Mouse (Mus musculus) G1E (cell line): ENCODE measurements around the gene Wdhd1. TPM values are rescaled to one million over a fixed set of nuclear protein-coding genes. Genes with fewer than 3 reads are reported as not detected.

Source experiments
- ATAC-seq: 2 replicates; pipeline ENCODE4 v1.8.0; 2016; ENCODE audit warnings: mild to moderate bottlenecking; ENCODE audit not compliant: insufficient number of reproducible peaks, poor library complexity, low FRiP score, severe bottlenecking; ENCODE audit errors: extremely low read depth
- DNase-seq: peaks from one replicate; pipeline ENCODE4 v3.0.0; 2012; ENCODE audit warnings: low spot score
- H3K27me3 ChIP-seq: 2 replicates; pipeline ENCODE4 v1.6.1; 2012; ENCODE audit warnings: mild to moderate bottlenecking, low read length, inconsistent platforms; ENCODE audit not compliant: insufficient read depth
- H3K36me3 ChIP-seq: replicated peaks from 2 replicates; pipeline ENCODE3; 2012; ENCODE audit warnings: mild to moderate bottlenecking, inconsistent platforms
- H3K4me1 ChIP-seq: 2 replicates; pipeline ENCODE4 v1.6.1; 2012; ENCODE audit warnings: low read depth, low read length, inconsistent platforms, mixed read lengths; ENCODE audit not compliant: insufficient read depth
- H3K4me3 ChIP-seq: 2 replicates; pipeline ENCODE4 v1.5.1; 2012; ENCODE audit warnings: low read depth, mild to moderate bottlenecking, inconsistent platforms, low read length, moderate library complexity, mixed read lengths
- H3K9me3 ChIP-seq: replicated peaks from 2 replicates; pipeline ENCODE4 v1.6.1; 2012; ENCODE audit warnings: inconsistent platforms
- CTCF ChIP-seq: IDR thresholded peaks from 2 replicates; pipeline ENCODE4 v1.5.1; 2012; ENCODE audit warnings: low read depth, low read length, inconsistent platforms, mixed read lengths
- GATA1 ChIP-seq: IDR thresholded peaks from 2 replicates; pipeline ENCODE4 v1.6.1; 2012; ENCODE audit warnings: borderline replicate concordance, low read length, inconsistent platforms, mixed read lengths
- GATA2 ChIP-seq: IDR thresholded peaks from 2 replicates; pipeline ENCODE4 v1.6.1; 2012; ENCODE audit warnings: low read depth, low read length, inconsistent platforms, borderline replicate concordance
- POLR2AphosphoS5 ChIP-seq: IDR thresholded peaks from 2 replicates; pipeline ENCODE4 v1.6.1; 2012; ENCODE audit warnings: low read depth, low read length, inconsistent platforms; ENCODE audit not compliant: insufficient replicate concordance
- TAL1 ChIP-seq: conservative IDR thresholded peaks from 2 replicates; pipeline ENCODE4 v1.6.1; 2012; ENCODE audit warnings: low read depth, low read length, inconsistent platforms, mixed read lengths
- polyA plus RNA-seq: library from polyadenylated mRNA; stranded (reverse); fragments of >175 nt; gene quantifications from 2 replicates; pipeline ENCODE4 v1.2.3, GENCODE M21; 2012
- total RNA-seq, 2 experiments: library from RNA; stranded (forward) in 1 of 2; stranded (reverse) in 1 of 2; fragments of 200-1000 nt in 1 of 2; fragments of >200 nt in 1 of 2; fragmentation: Nextera tagmentation in 1 of 2; gene quantifications; 2 replicates each; pipeline ENCODE4 v1.2.3; 2014 to 2017

Gene Wdhd1
- total and polyA plus RNA-seq, 3 experiments = 11.2 to 142 (median 119) TPM

DNA sequence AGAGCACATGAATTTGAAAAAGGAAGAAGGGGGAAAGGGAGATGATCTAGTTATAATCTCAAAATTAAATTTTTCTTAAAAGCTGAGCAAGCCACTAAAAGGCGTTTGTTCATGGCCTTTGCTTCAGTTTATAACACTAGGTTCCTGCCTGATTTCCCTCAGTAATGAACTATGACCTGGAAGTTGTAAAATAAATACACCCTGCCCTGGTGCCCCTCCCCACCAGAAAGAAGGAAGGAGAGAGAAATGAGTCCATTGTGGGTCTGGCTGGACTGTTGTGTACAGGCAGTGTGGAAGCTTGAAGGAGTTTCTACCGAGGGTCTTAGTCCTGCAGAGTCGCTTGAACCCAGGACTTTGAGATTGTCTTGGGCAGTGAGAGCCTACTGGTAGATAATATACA, 31.0 kb upstream of the Wdhd1 start:
- no peaks in the 10 kb centered on the region for H3K9me3 ChIP-seq
- no peak for TF ChIP-seq TAL1
- TF ChIP-seq GATA1 = no peak
- no peak for TF ChIP-seq GATA2
- no peak for TF ChIP-seq CTCF
- no peak for TF ChIP-seq POLR2AphosphoS5
- no peaks in the 10 kb centered on the region for H3K27me3 ChIP-seq
- peaks cover 84% of the 10 kb centered on the region for H3K36me3 ChIP-seq
- DNase-seq (no peak), ATAC-seq (no peak)
- peaks cover 24% of the 10 kb centered on the region for H3K4me1 ChIP-seq
- no peak overlapping the region for H3K4me3 ChIP-seq

DNA sequence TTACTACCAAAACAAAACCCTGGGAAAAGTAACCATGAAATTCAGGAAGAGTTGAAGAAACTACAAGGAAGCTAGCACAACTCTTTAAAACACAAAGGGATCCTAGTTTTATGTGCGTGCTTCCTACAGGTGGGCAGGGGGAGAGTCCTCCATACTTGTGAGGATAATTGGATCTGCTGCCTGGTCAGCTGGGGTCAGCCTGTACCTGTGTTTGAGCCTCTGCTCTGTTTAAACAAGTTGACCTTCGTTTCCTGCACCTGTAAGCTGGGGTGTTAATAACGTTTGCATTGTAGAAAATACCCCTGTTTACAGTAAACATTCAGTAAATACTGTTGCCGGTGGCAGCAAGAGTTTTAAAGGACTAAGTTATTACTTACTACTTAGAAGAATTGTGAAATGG, 29.3 kb upstream of the Wdhd1 start:
- no peaks in the 10 kb centered on the region for H3K9me3 ChIP-seq
- DNase-seq = no peak
- no peak for ATAC-seq
- peaks cover 75% of the 10 kb centered on the region for H3K36me3 ChIP-seq
- peaks cover 30% of the 10 kb centered on the region for H3K4me1 ChIP-seq
- no peaks in the 10 kb centered on the region for H3K27me3 ChIP-seq
- no peak for TF ChIP-seq POLR2AphosphoS5
- no peak for TF ChIP-seq TAL1
- TF ChIP-seq GATA1 = no peak
- no peak for TF ChIP-seq GATA2
- TF ChIP-seq CTCF = no peak
- H3K4me3 ChIP-seq = no peak overlapping the region

DNA sequence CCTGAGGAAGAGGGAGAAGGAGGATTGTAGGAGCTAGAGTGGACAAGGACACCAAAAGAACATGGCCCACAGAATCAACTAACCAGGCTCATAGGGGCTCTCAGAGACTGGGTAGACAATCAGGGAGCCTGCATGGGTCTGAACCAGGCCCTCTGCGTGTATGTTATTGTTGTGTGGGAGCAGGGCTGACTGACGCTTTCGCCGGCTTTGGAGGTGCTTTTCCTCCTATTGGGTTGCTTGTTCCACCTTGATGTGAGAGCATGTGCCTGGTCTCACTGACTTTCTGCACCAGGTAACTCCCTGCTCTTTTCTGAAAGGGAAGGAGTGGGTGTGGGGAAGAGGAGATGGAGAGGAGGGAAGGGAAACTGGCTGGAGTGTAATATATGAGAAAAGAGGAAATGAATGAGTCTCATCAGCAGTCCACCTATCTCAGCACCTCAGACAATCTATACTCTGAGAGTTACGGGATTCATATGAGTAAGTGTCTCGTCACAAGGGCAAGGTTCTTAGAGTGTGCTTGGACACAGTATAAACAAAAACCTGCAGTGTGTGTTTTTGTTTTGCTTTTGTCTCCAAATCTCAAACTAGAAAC, 28.3 kb upstream of the Wdhd1 start:
- H3K9me3 ChIP-seq = no peaks in the 10 kb centered on the region
- peaks cover 73% of the 10 kb centered on the region for H3K36me3 ChIP-seq
- no peak overlapping the region for H3K4me3 ChIP-seq
- DNase-seq (no peak), ATAC-seq (no peak)
- TF ChIP-seq GATA1 (no peak), CTCF (no peak), GATA2 (no peak), TAL1 (no peak), POLR2AphosphoS5 (no peak)
- no peaks in the 10 kb centered on the region for H3K27me3 ChIP-seq
- H3K4me1 ChIP-seq = peaks cover 41% of the 10 kb centered on the region

DNA sequence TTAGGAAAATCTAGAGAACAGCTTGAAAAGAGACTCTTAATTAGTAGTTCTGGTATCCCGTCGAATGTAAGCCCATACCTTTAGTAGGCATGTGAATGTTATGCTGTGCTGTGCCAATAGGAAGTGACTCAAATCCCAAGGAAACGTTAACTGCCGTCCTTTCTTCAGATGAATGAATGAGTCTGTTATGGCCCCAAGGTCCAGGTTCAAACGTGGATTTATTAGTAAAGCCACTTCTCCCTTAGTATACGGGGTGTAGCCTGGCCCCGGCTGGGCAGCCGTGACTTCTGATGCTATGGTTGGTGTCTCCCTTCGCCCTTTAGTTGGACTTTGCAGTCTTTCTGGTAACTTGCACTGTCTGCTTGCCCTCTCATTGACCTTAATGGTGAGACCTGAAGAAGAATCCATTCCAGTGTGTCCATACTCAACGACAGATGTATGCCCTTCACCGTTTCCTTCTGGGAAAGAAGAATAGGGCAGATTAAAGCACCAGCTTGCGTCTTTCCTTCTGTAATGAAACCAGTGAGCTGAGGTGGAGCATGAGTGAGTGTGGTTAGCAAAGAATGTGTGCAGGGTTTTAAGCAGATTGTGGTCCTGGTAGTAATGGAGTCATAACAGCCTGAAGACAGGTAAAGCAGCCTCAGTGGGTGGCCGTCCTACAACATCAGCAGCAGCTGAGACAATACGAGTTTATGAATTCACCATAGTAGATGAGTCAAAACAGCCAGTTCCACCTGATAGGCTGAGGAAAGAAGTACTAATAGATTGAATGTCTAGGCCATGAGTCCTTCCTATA, 26.4 kb upstream of the Wdhd1 start:
- peaks cover 41% of the 10 kb centered on the region for H3K4me1 ChIP-seq
- TF ChIP-seq TAL1 (no peak), GATA2 (no peak), CTCF (no peak), POLR2AphosphoS5 (no peak), GATA1 (no peak)

DNA sequence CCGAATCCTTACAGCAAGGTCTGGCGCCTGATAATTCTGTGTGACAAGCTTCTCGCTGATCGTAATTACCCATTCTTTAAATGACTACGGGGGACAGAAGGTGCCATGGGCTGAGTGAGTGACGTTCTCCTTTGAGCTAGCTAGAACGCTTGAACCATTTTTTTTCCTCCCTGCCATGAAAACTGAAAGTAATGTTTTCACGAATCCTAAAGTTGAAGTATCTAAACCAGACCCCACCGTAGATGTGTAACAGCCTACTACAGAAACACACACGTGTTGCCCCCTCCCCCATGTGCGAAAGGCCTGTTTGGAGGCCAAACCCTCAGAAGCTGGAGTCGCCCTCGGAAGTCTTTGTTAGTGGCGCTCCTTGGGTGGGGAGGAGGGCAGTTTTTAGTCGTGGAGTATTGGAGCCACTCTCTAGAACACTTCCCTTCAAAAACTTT, 22.2 kb upstream of the Wdhd1 start:
- Histone ChIP-seq H3K27me3 (no peaks in the 10 kb centered on the region), H3K4me3 (peak overlapping the region; percentile 94), H3K4me1 (peaks cover 44% of the 10 kb centered on the region), H3K36me3 (peaks cover 35% of the 10 kb centered on the region), H3K9me3 (no peaks in the 10 kb centered on the region)
- no peak for DNase-seq
- TF ChIP-seq GATA1 (no peak), CTCF (no peak), POLR2AphosphoS5 (no peak), TAL1 (no peak), GATA2 (no peak)
- ATAC-seq = no peak

More for the DNA sequence above, 26.4 kb upstream of the Wdhd1 start:
- H3K4me3 ChIP-seq = no peak overlapping the region
- no peaks in the 10 kb centered on the region for H3K9me3 ChIP-seq
- DNase-seq = no peak
- no peaks in the 10 kb centered on the region for H3K27me3 ChIP-seq
- peaks cover 61% of the 10 kb centered on the region for H3K36me3 ChIP-seq
- ATAC-seq = no peak

DNA sequence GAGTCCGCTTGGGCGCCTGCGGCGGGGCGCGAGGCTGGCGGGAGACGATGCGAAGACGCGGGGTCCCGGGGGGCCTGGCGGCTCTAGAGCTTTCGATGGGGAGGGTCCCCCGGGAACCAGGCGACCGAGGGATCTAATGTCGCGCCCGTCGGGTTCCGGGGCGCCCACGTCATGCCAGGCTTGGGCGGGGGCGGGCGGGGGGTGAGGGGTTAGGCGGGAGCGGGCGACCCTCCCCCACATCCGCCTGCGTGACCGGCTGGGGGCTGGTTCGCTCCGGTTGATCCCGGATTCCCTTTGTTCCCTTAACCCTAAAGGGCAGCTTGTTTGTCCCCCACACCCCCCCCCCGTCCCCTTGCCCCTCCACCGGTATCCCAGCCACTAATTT, 21.7 kb upstream of the Wdhd1 start:
- TF ChIP-seq TAL1 = no peak
- no peak for TF ChIP-seq GATA2
- TF ChIP-seq GATA1 = no peak
- TF ChIP-seq CTCF = no peak
- Histone ChIP-seq H3K9me3 (no peaks in the 10 kb centered on the region), H3K4me3 (peak overlapping the region; percentile 94), H3K27me3 (no peaks in the 10 kb centered on the region), H3K4me1 (peaks cover 43% of the 10 kb centered on the region), H3K36me3 (peaks cover 33% of the 10 kb centered on the region)
- no peak for ATAC-seq
- DNase-seq = peak; percentile 37
